Mouse (Mus musculus) kidney, embryonic 16.5 days (tissue): ENCODE results near the gene Krtap10-4. TPM values are rescaled to one million over a fixed set of nuclear protein-coding genes. Genes with fewer than 3 reads are reported as not detected.
"Not testable (repeated sequence)": the region's sequence is repeated elsewhere in the genome, so short reads cannot be mapped to it uniquely, and the experiment has no call there.

Experiments
- ATAC-seq: fragments of 200-750 bp; cut with Nextera tagmentation; 2 replicates; pipeline ENCODE4 v1.8.0; 2017; ENCODE audit warnings: moderate TSS enrichment; ENCODE audit not compliant: low FRiP score, low TSS enrichment
- H3K27ac ChIP-seq: fragments of 300-500 bp; sonication (generic); 2 replicates; pipeline ENCODE4 v1.5.1; 2014; ENCODE audit warnings: low read length
- H3K27me3 ChIP-seq: fragments of 300-500 bp; sonication (generic); 2 replicates; pipeline ENCODE4 v1.6.1; 2014; ENCODE audit warnings: low read length, control low read depth, mixed read lengths; ENCODE audit not compliant: insufficient read depth
- H3K36me3 ChIP-seq: fragments of 300-500 bp; sonication (generic); 2 replicates; pipeline ENCODE4 v1.6.1; 2014; ENCODE audit warnings: low read length, control low read depth, mixed read lengths; ENCODE audit not compliant: insufficient read depth
- H3K4me1 ChIP-seq: fragments of 300-500 bp; sonication (generic); 2 replicates; pipeline ENCODE4 v1.6.1; 2014; ENCODE audit warnings: low read length, control low read depth, mixed read lengths; ENCODE audit not compliant: insufficient read depth
- H3K4me2 ChIP-seq: fragments of 300-500 bp; sonication (generic); replicated peaks from 2 replicates; pipeline ENCODE4 v1.6.1; 2014; ENCODE audit warnings: low read depth, low read length
- H3K4me3 ChIP-seq: fragments of 300-500 bp; sonication (generic); 2 replicates; pipeline ENCODE4 v1.5.1; 2014; ENCODE audit warnings: mild to moderate bottlenecking, low read length
- H3K9ac ChIP-seq: fragments of 300-500 bp; sonication (generic); replicated peaks from 2 replicates; pipeline ENCODE4 v1.6.1; 2014; ENCODE audit warnings: low read length
- H3K9me3 ChIP-seq: fragments of 300-500 bp; sonication (generic); 2 replicates; pipeline ENCODE4 v1.6.1; 2016; ENCODE audit warnings: low read length, control low read depth
- WGBS: fragments of 180-500 bp; shearing (Covaris S2); extraction: QIAGEN DNeasy Blood & Tissue Kit; methylation state at CpG from one replicate; pipeline ENCODE4 v1.1.7; 2014; 5-methylcytosine and 5-hydroxymethylcytosine counted together
- polyA plus RNA-seq: library from polyadenylated mRNA; unstranded; fragments of >200 nt; fragmentation: Nextera tagmentation; extraction: Ambion mirVana; gene quantifications from 2 replicates; pipeline ENCODE4 v1.2.1, GENCODE M21; 2015

Gene Krtap10-4
- polyA plus RNA-seq, 1 experiment from 2014 or later, result not detected

GRCm38 (mm10) chr10:77839006-77839405, 12.1 kb upstream of the Krtap10-4 start:
- Histone ChIP-seq H3K27ac (no peak overlapping the region), H3K4me2 (no peak overlapping the region), H3K27me3 (no peaks in the 10 kb centered on the region), H3K4me3 (no peak overlapping the region), H3K4me1 (no peaks in the 10 kb centered on the region), H3K9me3 (peaks cover 6% of the 10 kb centered on the region; the same call in 1 of the 2 replicates), H3K36me3 (no peaks in the 10 kb centered on the region), H3K9ac (no peak overlapping the region)
- no peak for ATAC-seq
- WGBS, result 71% methylated on average over 6 of the region's 6 CpGs

GRCm38 (mm10) chr10:77835647-77836046, 8.8 kb upstream of the Krtap10-4 start, which contains the start of gene Krtap10-10:
TSS of gene Krtap10-10 (plus strand) at chr10:77835947.
- Histone ChIP-seq H3K36me3 (no peaks in the 10 kb centered on the region), H3K27ac (no peak within 1 kb of the TSS), H3K4me2 (no peak within 1 kb of the TSS), H3K9ac (no peak within 1 kb of the TSS), H3K27me3 (no peaks in the 10 kb centered on the region), H3K4me3 (no peak within 1 kb of the TSS), H3K9me3 (no peaks in the 10 kb centered on the region), H3K4me1 (no peaks in the 10 kb centered on the region)
- ATAC-seq, result no peak
- 73% methylated on average over 9 of the region's 9 CpGs for WGBS

GRCm38 (mm10) chr10:77819203-77819602, 7.7 kb downstream of the Krtap10-4 start:
- no peak for ATAC-seq
- 38% methylated on average over 4 of the region's 4 CpGs for WGBS
- H3K9me3 ChIP-seq, result no peaks in the 10 kb centered on the region
- no peaks in the 10 kb centered on the region for H3K36me3 ChIP-seq
- no peaks in the 10 kb centered on the region for H3K27me3 ChIP-seq
- no peak overlapping the region for H3K9ac ChIP-seq
- H3K4me1 ChIP-seq, result no peaks in the 10 kb centered on the region
- H3K27ac ChIP-seq, result no peak overlapping the region
- H3K4me2 ChIP-seq, result no peak overlapping the region
- H3K4me3 ChIP-seq, result no peak overlapping the region

- Histone ChIP-seq H3K27ac (no peak overlapping the region), H3K9me3 (no peaks in the 10 kb centered on the region), H3K4me2 (no peak overlapping the region), H3K4me1 (no peaks in the 10 kb centered on the region), H3K9ac (no peak overlapping the region), H3K4me3 (no peak overlapping the region), H3K27me3 (no peaks in the 10 kb centered on the region), H3K36me3 (no peaks in the 10 kb centered on the region)
- ATAC-seq, result no peak
- WGBS, result 98% methylated on average over 4 of the region's 4 CpGs
These were observed 8.4 kb downstream of the Krtap10-4 start for GRCm38 (mm10) chr10:77818523-77818922.

- H3K27me3 ChIP-seq, result no peaks in the 10 kb centered on the region
- no peak overlapping the region for H3K4me3 ChIP-seq
- WGBS, result 41% methylated on average over 5 of the region's 5 CpGs
- H3K9ac ChIP-seq, result no peak overlapping the region
- H3K4me1 ChIP-seq, result no peaks in the 10 kb centered on the region
- H3K36me3 ChIP-seq, result no peaks in the 10 kb centered on the region
- no peak for ATAC-seq
- H3K27ac ChIP-seq, result no peak overlapping the region
- H3K9me3 ChIP-seq, result no peaks in the 10 kb centered on the region
- no peak overlapping the region for H3K4me2 ChIP-seq
These were observed 11.4 kb downstream of the Krtap10-4 start for GRCm38 (mm10) chr10:77815514-77815913.

- Histone ChIP-seq H3K4me1 (no peaks in the 10 kb centered on the region), H3K36me3 (no peaks in the 10 kb centered on the region), H3K4me3 (no peak within 1 kb of the TSS), H3K4me2 (no peak within 1 kb of the TSS), H3K27me3 (no peaks in the 10 kb centered on the region), H3K27ac (no peak within 1 kb of the TSS), H3K9ac (no peak within 1 kb of the TSS), H3K9me3 (no peaks in the 10 kb centered on the region; the same call in 1 of the 2 replicates)
- ATAC-seq, result no peak
- WGBS, result 60% methylated on average over 4 of the region's 4 CpGs
These were observed 12.5 kb downstream of the Krtap10-4 start, which contains the start of gene Gm2696 for GRCm38 (mm10) chr10:77814382-77814781. TSS of gene Gm2696 (plus strand) at chr10:77814682.

- H3K4me2 ChIP-seq, result no peak within 1 kb of the TSS
- WGBS, result 78% methylated on average over 3 of the region's 5 CpGs
- H3K9me3 ChIP-seq, result no peaks in the 10 kb centered on the region; the same call in 1 of the 2 replicates
- no peaks in the 10 kb centered on the region for H3K27me3 ChIP-seq
- no peak for ATAC-seq
- H3K4me3 ChIP-seq, result no peak within 1 kb of the TSS
- no peaks in the 10 kb centered on the region for H3K36me3 ChIP-seq
- H3K27ac ChIP-seq, result no peak within 1 kb of the TSS
- H3K9ac ChIP-seq, result no peak within 1 kb of the TSS
- no peaks in the 10 kb centered on the region for H3K4me1 ChIP-seq
These were observed 15.2 kb downstream of the Krtap10-4 start, which contains the start of gene Gm9507 for GRCm38 (mm10) chr10:77811743-77812142. TSS of gene Gm9507 (minus strand) at chr10:77811843.

- Histone ChIP-seq H3K36me3 (no peaks in the 10 kb centered on the region), H3K9me3 (no peaks in the 10 kb centered on the region), H3K27ac (no peak overlapping the region), H3K27me3 (no peaks in the 10 kb centered on the region), H3K9ac (no peak overlapping the region), H3K4me2 (no peak overlapping the region), H3K4me1 (no peaks in the 10 kb centered on the region), H3K4me3 (no peak overlapping the region)
- ATAC-seq, result no peak
- 82% methylated on average over 3 of the region's 3 CpGs for WGBS
These were observed 22.8 kb downstream of the Krtap10-4 start for GRCm38 (mm10) chr10:77804095-77804494.

GRCm38 (mm10) chr10:77798921-77799508, 27.9 kb downstream of the Krtap10-4 start, which contains the start of gene Gm19668:
TSS of gene Gm19668 (minus strand) at chr10:77799133.
- H3K9ac ChIP-seq, result no peak within 1 kb of the TSS
- 47% methylated on average over 8 of the region's 8 CpGs for WGBS
- no peak within 1 kb of the TSS for H3K4me2 ChIP-seq
- no peaks in the 10 kb centered on the region for H3K36me3 ChIP-seq
- no peaks in the 10 kb centered on the region for H3K9me3 ChIP-seq
- no peak for ATAC-seq
- H3K4me1 ChIP-seq, result no peaks in the 10 kb centered on the region
- no peaks in the 10 kb centered on the region for H3K27me3 ChIP-seq
- H3K27ac ChIP-seq, result no peak within 1 kb of the TSS
- H3K4me3 ChIP-seq, result no peak within 1 kb of the TSS

GRCm38 (mm10) chr10:77798164-77798920, 28.6 kb downstream of the Krtap10-4 start:
- WGBS, result 51% methylated on average over 3 of the region's 3 CpGs
- not testable (repeated sequence) for H3K4me1 ChIP-seq, H3K4me2 ChIP-seq, H3K27ac ChIP-seq, H3K9me3 ChIP-seq, H3K4me3 ChIP-seq, H3K9ac ChIP-seq, ATAC-seq, H3K27me3 ChIP-seq, H3K36me3 ChIP-seq
